Mouse (Mus musculus) heart, embryonic 16.5 days (tissue): Measurements from ENCODE around the gene Gtf2f1. TPM values are rescaled to one million over a fixed set of nuclear protein-coding genes. Genes with fewer than 3 reads are reported as not detected.
"Not testable (repeated sequence)": the region's sequence is repeated elsewhere in the genome, so short reads cannot be mapped to it uniquely, and the experiment has no call there.

ENCODE experiments used
- ATAC-seq: fragments of 200-750 bp; cut with Nextera tagmentation; replicated peaks from 2 replicates; pipeline ENCODE4 v1.8.0; 2017; ENCODE audit warnings: moderate number of reproducible peaks; ENCODE audit not compliant: insufficient read depth, low FRiP score; ENCODE audit errors: extremely low read depth
- H3K27ac ChIP-seq: fragments of 300-500 bp; sonication (generic); 2 replicates; pipeline ENCODE4 v1.5.1; 2014; ENCODE audit warnings: mild to moderate bottlenecking, low read length, control low read depth, moderate library complexity
- H3K27me3 ChIP-seq: fragments of 300-500 bp; sonication (generic); 2 replicates; pipeline ENCODE4 v1.6.1; 2014; ENCODE audit warnings: low read length, mixed read lengths; ENCODE audit not compliant: control insufficient read depth, insufficient read depth
- H3K36me3 ChIP-seq: fragments of 300-500 bp; sonication (generic); 2 replicates; pipeline ENCODE4 v1.6.1; 2014; ENCODE audit not compliant: control insufficient read depth, insufficient read depth
- H3K4me1 ChIP-seq: fragments of 300-500 bp; sonication (generic); 2 replicates; pipeline ENCODE4 v1.6.1; 2014; ENCODE audit warnings: low read length, mixed read lengths; ENCODE audit not compliant: control insufficient read depth, insufficient read depth
- H3K4me2 ChIP-seq: fragments of 300-500 bp; sonication (generic); 2 replicates; pipeline ENCODE4 v1.6.1; 2014; ENCODE audit warnings: low read depth, mild to moderate bottlenecking, control low read depth, low read length
- H3K4me3 ChIP-seq: fragments of 300-500 bp; sonication (generic); 2 replicates; pipeline ENCODE4 v1.5.1; 2014; ENCODE audit warnings: mild to moderate bottlenecking, control low read depth, low read length
- H3K9ac ChIP-seq: fragments of 300-500 bp; sonication (generic); 2 replicates; pipeline ENCODE4 v1.6.1; 2014; ENCODE audit warnings: low read length, control low read depth
- H3K9me3 ChIP-seq: fragments of 300-500 bp; sonication (generic); replicated peaks from 2 replicates; pipeline ENCODE4 v1.6.1; 2016; ENCODE audit warnings: low read length; ENCODE audit not compliant: control insufficient read depth
- WGBS: fragments of 180-500 bp; shearing (Covaris S2); extraction: QIAGEN DNeasy Blood & Tissue Kit; methylation state at CpG from one replicate; pipeline ENCODE4 v1.1.7; 2014; 5-methylcytosine and 5-hydroxymethylcytosine counted together
- polyA plus RNA-seq: library from polyadenylated mRNA; unstranded; fragments of >200 nt; fragmentation: Nextera tagmentation; extraction: Ambion mirVana; gene quantifications from 2 replicates; pipeline ENCODE4 v1.2.1, GENCODE M21; 2015

Gene Gtf2f1
- polyA plus RNA-seq = 44.1 and 45.6 TPM in 2 replicates

DNA sequence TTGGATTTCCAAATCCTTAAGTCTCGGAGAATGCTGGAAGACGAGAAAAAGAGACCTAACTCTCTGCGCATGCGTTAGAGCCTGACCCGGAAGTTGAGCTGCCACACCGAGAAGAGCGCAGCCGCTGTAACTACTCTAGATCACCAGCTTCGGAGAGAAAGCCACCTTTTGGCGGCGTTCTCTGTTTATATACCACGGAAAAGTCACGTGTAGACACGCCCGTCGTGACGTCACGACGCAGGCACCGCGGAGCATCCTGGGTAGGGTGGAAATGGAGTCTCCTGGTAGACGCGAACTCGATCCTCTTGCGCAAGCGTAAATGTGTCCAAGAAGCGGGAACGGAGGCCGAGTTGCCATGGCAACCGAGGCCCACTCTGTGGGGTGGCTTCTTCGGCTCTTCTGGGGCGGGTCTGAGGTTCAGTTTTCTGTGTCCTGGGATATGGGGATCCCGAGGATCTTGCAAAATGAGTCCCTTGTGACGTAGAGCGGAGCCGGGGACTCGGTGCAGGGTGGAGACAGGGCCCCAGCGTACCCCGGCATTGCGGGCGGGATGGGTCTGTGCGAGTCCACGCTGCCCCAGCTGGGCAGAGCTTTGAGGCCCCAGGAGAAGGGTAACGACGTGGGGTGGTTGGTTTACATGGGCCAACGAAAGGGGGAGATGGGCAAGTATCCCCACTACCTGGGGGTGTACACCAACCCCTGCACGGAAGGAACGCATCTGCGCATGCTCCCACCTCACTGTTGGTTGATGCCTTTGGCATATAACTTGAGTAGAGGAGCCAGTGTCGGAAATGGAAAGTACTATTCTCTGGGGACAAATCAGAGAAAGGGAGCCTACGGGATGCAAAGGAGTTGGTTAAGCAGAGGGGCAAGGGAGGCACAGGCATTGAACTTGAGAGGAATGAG lies at the start of gene Gtf2f1, which contains the start of gene Gm17949:
Gene Gtf2f1 (minus strand): TSS at position 53 of the 906 bp plus-strand sequence.
Gene Gm17949 (plus strand): TSS at position 234 of the 906 bp plus-strand sequence.
- Histone ChIP-seq H3K27me3 (no peaks in the 10 kb centered on the region), H3K4me2 (peak within 1 kb of the TSS; percentile 96), H3K4me1 (peaks cover 13% of the 10 kb centered on the region), H3K27ac (peak within 1 kb of the TSS; percentile 74), H3K9ac (peak within 1 kb of the TSS; percentile 88), H3K4me3 (peak within 1 kb of the TSS; percentile 88), H3K9me3 (no peaks in the 10 kb centered on the region), H3K36me3 (peaks cover 13% of the 10 kb centered on the region)
- under 1% methylated on average over 51 of the region's 51 CpGs for WGBS
- peak; percentile 92 for ATAC-seq

DNA sequence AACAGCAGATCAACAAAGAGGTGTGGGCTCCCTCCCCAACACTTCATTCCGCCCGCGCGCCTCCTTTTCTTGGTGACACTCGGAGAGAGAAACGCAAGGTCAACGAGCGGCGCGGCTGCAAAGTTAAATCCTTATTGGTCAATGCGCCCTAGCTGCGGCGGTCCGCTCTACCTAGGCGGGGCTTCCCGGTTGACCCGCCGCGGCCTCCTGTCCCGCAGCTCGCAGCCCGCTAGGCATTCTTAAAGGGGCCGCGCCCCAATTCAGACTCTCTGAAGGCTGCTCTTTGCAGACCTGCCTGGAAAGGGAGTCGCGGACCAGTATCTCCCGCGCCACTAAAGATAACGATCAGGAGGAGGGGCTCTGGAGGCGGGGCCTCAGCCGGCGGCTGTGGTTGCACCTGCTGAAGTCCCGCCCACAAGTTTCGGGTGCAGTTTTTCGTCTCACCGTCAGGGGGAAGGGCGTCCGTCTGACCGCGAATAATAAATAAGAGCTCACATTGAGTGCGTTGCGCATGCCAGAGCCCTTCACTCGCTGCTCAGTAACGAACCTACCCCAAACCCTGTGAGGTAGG lies 49.2 kb upstream of the Gtf2f1 start:
- peaks cover 22% of the 10 kb centered on the region for H3K27me3 ChIP-seq
- peaks cover 17% of the 10 kb centered on the region for H3K4me1 ChIP-seq
- H3K36me3 ChIP-seq = no peaks in the 10 kb centered on the region
- H3K9me3 ChIP-seq = no peaks in the 10 kb centered on the region
- H3K4me2 ChIP-seq = peak overlapping the region; percentile 79
- H3K4me3 ChIP-seq = peak overlapping the region; percentile 89
- under 1% methylated on average over 44 of the region's 44 CpGs for WGBS
- peak; percentile 88 for ATAC-seq
- H3K27ac ChIP-seq = peak overlapping the region; percentile 87
- H3K9ac ChIP-seq = peak overlapping the region; percentile 93

DNA sequence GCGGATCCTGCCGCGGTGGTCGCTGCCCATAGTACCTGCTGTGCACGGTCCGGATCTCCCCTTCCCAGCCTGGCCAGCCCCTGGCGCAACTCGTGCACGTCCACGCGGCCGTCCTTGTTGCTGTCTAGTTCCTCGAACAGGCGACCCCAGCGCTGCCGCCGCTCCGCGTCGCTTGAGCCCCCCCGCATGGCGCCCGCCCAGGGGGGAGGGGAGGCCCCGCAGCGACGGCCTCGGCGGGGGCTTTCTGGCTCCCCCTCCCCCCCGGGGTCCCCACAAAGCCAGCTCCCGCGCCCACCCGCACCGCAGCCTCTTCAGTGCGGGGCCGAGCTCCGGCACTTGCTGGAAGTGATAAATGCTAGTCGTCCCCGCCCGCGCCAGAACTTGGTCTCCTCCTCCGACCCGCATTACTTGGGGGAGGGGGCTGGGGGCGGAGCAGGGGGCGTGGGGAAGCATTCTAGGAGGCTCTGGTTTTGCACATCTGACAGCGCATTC lies 48.4 kb upstream of the Gtf2f1 start, which contains the start of gene Slc25a23:
Gene Slc25a23 (minus strand): TSS at position 378 of the 492 bp plus-strand sequence.
- peak within 1 kb of the TSS; percentile 79 for H3K4me2 ChIP-seq
- peak within 1 kb of the TSS; percentile 93 for H3K9ac ChIP-seq
- peaks cover 22% of the 10 kb centered on the region for H3K27me3 ChIP-seq
- H3K4me1 ChIP-seq = peaks cover 17% of the 10 kb centered on the region
- 0 out of 2 replicates have a peak, but pooled peaks cover 4% of the 10 kb centered on the region for H3K36me3 ChIP-seq
- no peaks in the 10 kb centered on the region for H3K9me3 ChIP-seq
- ATAC-seq = peak; percentile 79
- H3K4me3 ChIP-seq = peak within 1 kb of the TSS; percentile 89
- under 1% methylated on average over 39 of the region's 45 CpGs for WGBS
- H3K27ac ChIP-seq = peak within 1 kb of the TSS; percentile 87

DNA sequence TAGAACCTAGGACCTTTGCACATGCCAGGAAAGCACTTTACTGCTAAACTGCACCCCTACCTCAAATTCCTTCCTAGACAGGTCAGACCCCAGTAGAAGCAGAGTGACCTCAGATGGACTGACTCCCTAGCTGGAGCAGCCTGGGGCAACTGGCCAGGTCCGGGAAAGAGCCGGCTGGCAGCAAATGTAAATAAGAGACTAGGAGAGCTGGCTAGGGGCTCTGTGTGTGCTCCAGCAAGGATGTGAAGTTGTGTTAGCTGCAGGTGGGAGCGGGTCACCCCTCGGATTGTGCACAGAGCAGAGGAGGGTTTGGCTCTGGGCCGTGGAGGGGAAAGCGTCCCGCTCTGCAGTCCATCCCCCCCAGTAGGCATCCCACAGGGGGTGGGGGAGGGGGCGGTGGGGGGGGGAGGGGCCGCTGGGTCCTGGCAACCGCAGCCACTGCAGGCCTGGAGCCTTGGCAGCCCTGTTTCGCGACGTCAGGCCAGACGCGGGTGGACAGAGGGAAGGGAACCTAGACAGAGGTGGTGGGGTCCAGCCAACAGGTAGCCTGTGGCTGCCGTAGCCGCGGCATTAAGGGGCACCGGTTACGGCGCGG lies 47.9 kb upstream of the Gtf2f1 start, which contains the start of gene Crb3:
Gene Crb3 (plus strand): TSS at position 215 of the 595 bp plus-strand sequence.
- H3K27ac ChIP-seq = peak within 1 kb of the TSS; percentile 87
- peak; percentile 8; the same call in 1 of the 2 replicates for ATAC-seq
- peaks cover 22% of the 10 kb centered on the region for H3K27me3 ChIP-seq
- H3K4me3 ChIP-seq = peak within 1 kb of the TSS; percentile 89
- peak within 1 kb of the TSS; percentile 79 for H3K4me2 ChIP-seq
- H3K9me3 ChIP-seq = no peaks in the 10 kb centered on the region
- 0 out of 2 replicates have a peak, but pooled peaks cover 4% of the 10 kb centered on the region for H3K36me3 ChIP-seq
- under 1% methylated on average over 18 of the region's 22 CpGs for WGBS
- H3K9ac ChIP-seq = peak within 1 kb of the TSS; percentile 93
- H3K4me1 ChIP-seq = peaks cover 17% of the 10 kb centered on the region

DNA sequence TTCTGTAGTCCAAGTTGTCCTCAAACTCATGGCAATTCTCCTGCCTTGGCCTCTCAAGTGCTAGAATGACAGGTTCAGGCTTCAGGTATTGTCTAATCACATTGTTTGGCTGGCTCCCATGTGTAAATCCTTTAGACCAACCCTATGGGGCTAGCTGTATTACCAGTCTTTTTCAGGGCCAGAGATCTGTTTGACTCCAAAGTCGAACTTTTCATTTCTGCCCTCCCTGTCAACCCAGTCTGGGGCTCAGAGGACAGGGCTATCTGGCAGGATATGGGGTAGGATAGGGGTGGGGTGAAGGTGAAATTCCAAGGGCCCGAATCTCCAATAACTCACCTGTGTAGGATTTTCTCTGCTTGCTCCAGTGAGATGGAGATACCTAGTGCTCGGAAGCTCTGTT lies 45.2 kb upstream of the Gtf2f1 start:
- ATAC-seq = no peak
- Histone ChIP-seq H3K36me3 (peaks cover 20% of the 10 kb centered on the region), H3K9me3 (no peaks in the 10 kb centered on the region), H3K9ac (no peak overlapping the region), H3K27ac (no peak overlapping the region), H3K27me3 (peaks cover 4% of the 10 kb centered on the region), H3K4me1 (peaks cover 17% of the 10 kb centered on the region), H3K4me3 (no peak overlapping the region), H3K4me2 (no peak overlapping the region)
- 84% methylated on average over 3 of the region's 3 CpGs for WGBS

DNA sequence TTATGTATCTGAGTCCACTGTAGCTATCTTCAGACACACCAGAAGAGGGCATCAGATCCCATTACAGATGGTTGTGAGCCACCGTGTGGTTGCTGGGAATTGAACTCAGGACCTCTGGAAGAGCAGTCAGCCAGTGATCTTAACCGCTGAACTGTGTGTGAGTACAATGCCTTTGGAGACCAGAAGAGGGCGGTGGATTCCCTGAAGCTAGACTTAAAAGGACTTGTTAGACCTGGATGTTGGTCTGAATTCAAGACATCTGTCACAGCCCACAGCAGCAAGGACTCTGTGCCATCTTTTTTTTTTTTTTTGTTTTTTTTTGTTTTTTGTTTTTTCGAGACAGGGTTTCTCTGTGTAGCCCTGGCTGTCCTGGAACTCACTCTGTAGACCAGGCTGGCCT lies 40.6 kb upstream of the Gtf2f1 start:
- not testable (repeated sequence) for H3K4me3 ChIP-seq, H3K4me2 ChIP-seq, H3K9ac ChIP-seq, H3K4me1 ChIP-seq, ATAC-seq, H3K27me3 ChIP-seq, H3K27ac ChIP-seq, H3K9me3 ChIP-seq
- peaks cover 26% of the 10 kb centered on the region for H3K36me3 ChIP-seq
- WGBS = 77% methylated on average over 4 of the region's 4 CpGs

DNA sequence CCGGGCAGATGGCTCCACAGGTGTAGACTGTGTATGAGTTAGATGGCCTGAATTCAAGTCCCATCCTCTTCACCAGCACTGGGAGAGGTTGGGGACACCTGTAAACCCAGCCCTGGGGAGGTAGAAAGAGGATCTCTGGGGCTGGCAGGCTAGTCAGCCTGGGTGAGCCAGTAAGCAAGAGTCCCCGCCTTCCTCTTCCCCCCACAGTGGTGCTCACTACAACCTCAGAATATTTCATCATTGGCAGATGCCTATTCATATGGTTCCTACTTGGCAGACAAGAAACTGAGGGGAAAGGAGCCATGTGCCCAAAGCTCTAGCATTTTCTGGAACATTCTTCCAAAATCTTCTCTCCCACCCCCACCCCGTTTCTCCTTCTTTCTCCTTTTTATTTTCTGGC lies 37.7 kb upstream of the Gtf2f1 start:
- no peak overlapping the region for H3K4me2 ChIP-seq
- no peak for ATAC-seq
- H3K9me3 ChIP-seq = no peaks in the 10 kb centered on the region
- no peaks in the 10 kb centered on the region for H3K4me1 ChIP-seq
- H3K27ac ChIP-seq = no peak overlapping the region
- H3K9ac ChIP-seq = no peak overlapping the region
- no peak overlapping the region for H3K4me3 ChIP-seq
- 89% methylated on average over 3 of the region's 3 CpGs for WGBS
- H3K36me3 ChIP-seq = peaks cover 22% of the 10 kb centered on the region
- no peaks in the 10 kb centered on the region for H3K27me3 ChIP-seq

DNA sequence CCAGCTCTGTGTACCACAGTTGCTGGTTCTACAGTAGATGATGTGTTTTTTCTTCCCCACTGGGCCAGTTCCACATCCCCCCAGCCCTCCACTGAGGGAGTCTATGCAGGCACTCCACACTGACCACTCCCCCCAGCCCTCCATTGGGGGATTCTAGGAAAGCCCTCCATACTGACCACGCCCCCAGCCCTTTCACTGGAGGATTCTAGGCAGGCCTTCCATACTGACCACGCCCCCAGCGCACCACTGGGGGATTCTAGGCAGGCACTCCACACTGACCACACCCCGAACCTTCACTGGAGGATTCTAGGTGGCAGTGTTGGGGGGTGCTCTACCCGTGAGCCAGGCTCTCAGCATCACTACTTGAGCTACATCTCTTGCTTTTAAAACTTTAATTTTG lies 36.3 kb upstream of the Gtf2f1 start:
- Histone ChIP-seq H3K4me3 (no peak overlapping the region), H3K27ac (no peak overlapping the region), H3K4me1 (peaks cover 3% of the 10 kb centered on the region; the same call in 1 of the 2 replicates), H3K9ac (no peak overlapping the region), H3K4me2 (no peak overlapping the region), H3K9me3 (no peaks in the 10 kb centered on the region), H3K27me3 (no peaks in the 10 kb centered on the region), H3K36me3 (peaks cover 12% of the 10 kb centered on the region)
- WGBS = 36% methylated on average over 5 of the region's 5 CpGs
- ATAC-seq = no peak
